Mouse (Mus musculus) neural tube, embryonic 11.5 days (tissue): ENCODE measurements around the gene Rab11fip2. TPM values are rescaled to one million over a fixed set of nuclear protein-coding genes. Genes with fewer than 3 reads are reported as not detected.
A peak's percentile ranks its signal among the peaks of the same experiment; 100 is the strongest.

Experiments used
- ATAC-seq: fragments of 200-750 bp; cut with Nextera tagmentation; 2 replicates; pipeline ENCODE4 v1.8.0; 2017; ENCODE audit warnings: moderate number of reproducible peaks, mild to moderate bottlenecking, moderate TSS enrichment, moderate library complexity; ENCODE audit not compliant: insufficient read depth, low FRiP score, low TSS enrichment
- DNase-seq: peaks from one replicate; pipeline ENCODE4 v3.0.0-alpha.2; 2015; ENCODE audit warnings: low spot score
- H3K27ac ChIP-seq: fragments of 300-500 bp; sonication (generic); 2 replicates; pipeline ENCODE4 v1.5.1; 2014; ENCODE audit warnings: low read depth, mild to moderate bottlenecking, low read length
- H3K27me3 ChIP-seq: fragments of 300-500 bp; sonication (generic); 2 replicates; pipeline ENCODE4 v1.6.1; 2014; ENCODE audit warnings: mild to moderate bottlenecking, low read length, mixed read lengths; ENCODE audit not compliant: control insufficient read depth, insufficient read depth
- H3K36me3 ChIP-seq: fragments of 300-500 bp; sonication (generic); 2 replicates; pipeline ENCODE4 v1.6.1; 2014; ENCODE audit warnings: mild to moderate bottlenecking, low read length, moderate library complexity, mixed read lengths; ENCODE audit not compliant: control insufficient read depth, insufficient read depth
- H3K4me1 ChIP-seq: fragments of 300-500 bp; sonication (generic); 2 replicates; pipeline ENCODE4 v1.6.1; 2014; ENCODE audit warnings: low read length, mixed read lengths; ENCODE audit not compliant: control insufficient read depth, insufficient read depth
- H3K4me2 ChIP-seq: fragments of 300-500 bp; sonication (generic); 2 replicates; pipeline ENCODE4 v1.6.1; 2014; ENCODE audit warnings: low read depth, mild to moderate bottlenecking, moderate library complexity
- H3K4me3 ChIP-seq: fragments of 300-500 bp; sonication (generic); 2 replicates; pipeline ENCODE4 v1.5.1; 2014; ENCODE audit warnings: low read depth, low read length
- H3K9ac ChIP-seq: fragments of 300-500 bp; sonication (generic); 2 replicates; pipeline ENCODE4 v1.6.1; 2014; ENCODE audit warnings: mild to moderate bottlenecking, low read length
- H3K9me3 ChIP-seq: fragments of 300-500 bp; sonication (generic); 2 replicates; pipeline ENCODE4 v1.6.1; 2016; ENCODE audit warnings: low read length; ENCODE audit not compliant: control insufficient read depth
- WGBS: fragments of 180-500 bp; shearing (Covaris S2); extraction: QIAGEN DNeasy Blood & Tissue Kit; methylation state at CpG from one replicate; pipeline ENCODE4 v1.1.7; 2014; 5-methylcytosine and 5-hydroxymethylcytosine counted together
- polyA plus RNA-seq: library from polyadenylated mRNA; unstranded; fragments of >200 nt; fragmentation: Nextera tagmentation; extraction: Ambion mirVana; gene quantifications from 2 replicates; pipeline ENCODE4 v1.2.1, GENCODE M21; 2014

Gene Rab11fip2
- 3.4 and 3.7 TPM in 2 replicates for polyA plus RNA-seq

DNA sequence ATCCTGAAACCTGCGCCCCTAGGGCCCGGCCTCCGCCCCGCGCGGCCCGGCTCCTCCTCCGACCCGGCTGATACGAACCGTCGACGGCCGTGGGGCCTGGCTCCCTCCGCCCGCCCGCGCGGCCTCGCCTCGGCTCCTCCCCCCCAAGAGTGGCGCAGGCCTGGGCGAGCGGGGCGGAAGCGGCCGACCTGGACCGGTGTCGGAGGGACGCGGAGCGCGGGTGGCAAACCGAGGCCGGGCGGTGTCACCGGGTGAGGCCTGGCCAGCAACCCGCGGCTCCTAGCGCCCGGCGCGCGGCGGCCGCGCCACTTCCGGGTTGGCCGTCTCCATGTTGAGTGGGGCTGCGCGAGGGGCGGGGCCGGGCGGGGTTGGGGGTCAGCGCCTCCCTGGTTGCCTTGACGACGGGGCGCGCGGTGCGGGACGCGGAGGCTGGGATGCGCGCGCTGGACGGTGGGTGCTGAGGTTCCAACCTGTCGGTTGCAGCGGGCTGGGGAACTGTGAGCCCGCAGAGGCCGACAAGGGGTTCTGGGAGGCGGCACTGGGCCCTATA, at the start of gene Rab11fip2:
Rab11fip2 (minus strand) TSS at position 333 of the 550 bp plus-strand sequence.
- H3K27me3 ChIP-seq, result no peaks in the 10 kb centered on the region
- H3K4me2 ChIP-seq, result peak within 1 kb of the TSS; percentile 62
- peak; percentile 98 for ATAC-seq
- H3K27ac ChIP-seq, result peak within 1 kb of the TSS; percentile 89
- peak within 1 kb of the TSS; percentile 94 for H3K9ac ChIP-seq
- DNase-seq, result peak; percentile 91
- WGBS, result under 1% methylated on average over 30 of the region's 72 CpGs
- H3K4me1 ChIP-seq, result no peaks in the 10 kb centered on the region
- no peaks in the 10 kb centered on the region for H3K9me3 ChIP-seq
- H3K4me3 ChIP-seq, result peak within 1 kb of the TSS; percentile 76
- H3K36me3 ChIP-seq, result no peaks in the 10 kb centered on the region

DNA sequence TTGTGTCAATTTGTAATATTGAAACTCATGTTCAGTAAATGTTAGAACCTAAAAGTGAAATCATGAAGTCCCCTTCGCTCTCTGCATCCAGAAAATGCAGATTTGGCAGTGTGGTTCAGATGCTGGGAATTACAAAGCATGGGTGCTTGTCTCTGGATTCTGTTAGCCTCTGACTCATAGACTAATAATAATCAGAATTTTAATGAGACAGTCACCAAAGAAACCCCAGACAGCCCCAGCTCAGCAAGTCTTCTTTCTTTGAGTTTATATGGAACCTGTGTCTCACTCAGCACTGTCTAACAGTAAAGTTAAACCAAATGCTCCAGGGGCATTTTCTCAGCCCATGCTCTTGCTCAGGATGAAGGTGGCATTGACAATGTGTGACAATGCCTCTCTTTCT, 38.1 kb upstream of the Rab11fip2 start:
- no peak for ATAC-seq

DNA sequence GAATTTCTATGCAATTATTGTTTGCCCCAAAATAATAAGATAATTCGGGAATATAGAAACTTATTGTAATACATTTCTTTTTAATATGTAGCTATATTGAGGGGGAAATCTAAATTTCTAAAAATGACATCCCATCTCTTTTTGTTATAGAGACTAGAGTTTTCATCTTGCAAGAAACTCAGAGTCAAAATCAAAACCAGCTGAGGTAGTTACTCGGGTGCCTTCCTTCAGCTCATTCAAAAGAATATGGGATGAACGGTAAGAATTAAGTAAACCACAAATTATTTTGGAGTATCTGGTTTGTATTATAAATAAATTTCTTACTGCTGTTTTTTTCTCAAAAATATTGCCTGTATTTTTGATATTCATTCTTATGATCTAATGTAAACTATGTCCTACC, 11.5 kb upstream of the Rab11fip2 start:
- no peak for DNase-seq
- ATAC-seq, result no peak
- H3K4me2 ChIP-seq, result no peak overlapping the region
- no peak overlapping the region for H3K27ac ChIP-seq
- H3K4me1 ChIP-seq, result no peaks in the 10 kb centered on the region
- no peaks in the 10 kb centered on the region for H3K9me3 ChIP-seq
- H3K9ac ChIP-seq, result no peak overlapping the region
- no peak overlapping the region for H3K4me3 ChIP-seq
- H3K27me3 ChIP-seq, result no peaks in the 10 kb centered on the region
- H3K36me3 ChIP-seq, result no peaks in the 10 kb centered on the region
- 86% methylated on average over 3 of the region's 3 CpGs for WGBS

More for the DNA sequence above, 38.1 kb upstream of the Rab11fip2 start:
- Histone ChIP-seq H3K27ac (no peak overlapping the region), H3K9me3 (no peaks in the 10 kb centered on the region), H3K36me3 (no peaks in the 10 kb centered on the region), H3K4me1 (no peaks in the 10 kb centered on the region), H3K9ac (no peak overlapping the region), H3K27me3 (no peaks in the 10 kb centered on the region), H3K4me2 (no peak overlapping the region), H3K4me3 (no peak overlapping the region)
- 92% methylated on average over 1 of the region's 1 CpGs for WGBS
- DNase-seq, result no peak

DNA sequence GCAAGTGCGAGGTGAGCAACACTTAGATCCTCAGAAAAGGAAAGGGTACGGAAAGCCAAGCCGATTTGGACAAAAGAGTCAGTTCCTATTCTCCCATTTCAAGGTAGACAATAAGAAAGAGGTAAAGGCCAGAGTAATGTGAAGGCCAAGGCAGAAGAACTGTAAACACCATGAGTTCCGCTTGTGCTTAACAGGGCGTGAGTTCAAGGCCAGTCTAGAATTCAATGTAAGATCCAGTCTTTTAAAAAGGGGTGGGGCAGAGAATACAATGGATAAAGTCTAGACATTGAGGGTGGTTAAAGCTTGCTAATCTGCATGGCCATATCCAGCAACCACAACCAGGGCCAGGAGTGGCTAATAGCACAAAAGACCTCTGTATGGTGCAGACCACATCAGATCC, 6.3 kb upstream of the Rab11fip2 start:
- Histone ChIP-seq H3K27me3 (no peaks in the 10 kb centered on the region), H3K4me1 (no peaks in the 10 kb centered on the region), H3K9ac (no peak overlapping the region), H3K4me2 (no peak overlapping the region), H3K27ac (no peak overlapping the region), H3K4me3 (no peak overlapping the region), H3K9me3 (no peaks in the 10 kb centered on the region), H3K36me3 (no peaks in the 10 kb centered on the region)
- 85% methylated on average over 5 of the region's 5 CpGs for WGBS
- DNase-seq (no peak), ATAC-seq (no peak)

DNA sequence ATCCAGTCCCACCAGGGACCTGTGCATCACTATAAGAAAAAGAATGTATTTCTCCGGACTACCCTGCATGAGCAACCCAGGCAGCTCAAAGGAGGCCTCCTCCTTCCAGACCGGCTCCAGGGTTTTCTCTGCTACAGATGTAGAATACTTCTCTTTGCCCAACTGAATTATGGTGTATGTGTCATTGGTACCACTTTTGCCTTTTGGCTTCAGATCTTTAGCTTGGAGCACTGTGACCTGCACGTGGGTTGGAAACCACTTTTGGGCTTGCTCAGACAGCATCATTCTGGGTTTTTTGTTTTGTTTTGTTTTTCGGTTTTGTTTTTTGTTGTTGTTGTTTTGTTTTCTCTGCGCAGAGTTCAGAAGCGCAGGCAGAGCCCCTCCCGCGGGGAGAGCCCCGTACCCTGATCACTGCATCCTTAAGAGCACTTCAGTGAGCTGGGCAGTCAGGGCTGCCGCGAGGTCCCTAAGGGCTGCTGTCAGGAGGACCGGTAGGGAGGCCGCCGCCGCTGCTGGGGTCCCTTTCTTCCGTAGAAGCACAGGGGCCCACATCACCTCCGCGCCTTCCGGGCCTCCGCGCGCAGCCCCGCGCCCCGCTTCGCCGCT, 635 bp downstream of the Rab11fip2 start:
- Histone ChIP-seq H3K27me3 (no peaks in the 10 kb centered on the region), H3K9ac (peak overlapping the region; percentile 94), H3K9me3 (no peaks in the 10 kb centered on the region), H3K4me2 (peak overlapping the region; percentile 62), H3K27ac (peak overlapping the region; percentile 89), H3K4me1 (no peaks in the 10 kb centered on the region), H3K36me3 (no peaks in the 10 kb centered on the region), H3K4me3 (peak overlapping the region; percentile 76)
- ATAC-seq (peak; percentile 82), DNase-seq (peak; percentile 21)
- under 1% methylated on average over 26 of the region's 27 CpGs for WGBS

DNA sequence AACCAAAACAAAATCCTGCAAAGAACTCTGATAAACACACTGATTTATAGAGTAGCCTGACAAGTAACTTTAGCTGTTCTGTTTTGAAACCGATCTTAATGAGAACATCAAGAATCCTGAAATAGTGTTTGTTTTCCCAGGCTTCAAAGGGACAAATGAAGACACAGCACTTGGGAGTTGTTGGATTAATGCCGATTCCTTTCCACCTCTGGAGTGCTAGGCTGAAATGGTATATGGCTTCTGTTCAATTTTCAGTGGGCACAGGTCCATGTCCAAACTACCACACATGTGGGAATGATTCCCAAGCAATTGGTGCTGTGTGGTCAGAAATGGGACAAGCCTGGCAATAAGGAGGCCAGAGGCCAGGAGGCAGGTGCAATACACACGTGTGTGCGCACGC, 3.7 kb downstream of the Rab11fip2 start:
- DNase-seq (no peak), ATAC-seq (no peak)
- H3K4me2 ChIP-seq, result no peak overlapping the region
- WGBS, result 79% methylated on average over 5 of the region's 5 CpGs
- no peak overlapping the region for H3K4me3 ChIP-seq
- H3K27ac ChIP-seq, result no peak overlapping the region
- H3K4me1 ChIP-seq, result no peaks in the 10 kb centered on the region
- no peaks in the 10 kb centered on the region for H3K9me3 ChIP-seq
- H3K9ac ChIP-seq, result no peak overlapping the region
- no peaks in the 10 kb centered on the region for H3K27me3 ChIP-seq
- no peaks in the 10 kb centered on the region for H3K36me3 ChIP-seq

DNA sequence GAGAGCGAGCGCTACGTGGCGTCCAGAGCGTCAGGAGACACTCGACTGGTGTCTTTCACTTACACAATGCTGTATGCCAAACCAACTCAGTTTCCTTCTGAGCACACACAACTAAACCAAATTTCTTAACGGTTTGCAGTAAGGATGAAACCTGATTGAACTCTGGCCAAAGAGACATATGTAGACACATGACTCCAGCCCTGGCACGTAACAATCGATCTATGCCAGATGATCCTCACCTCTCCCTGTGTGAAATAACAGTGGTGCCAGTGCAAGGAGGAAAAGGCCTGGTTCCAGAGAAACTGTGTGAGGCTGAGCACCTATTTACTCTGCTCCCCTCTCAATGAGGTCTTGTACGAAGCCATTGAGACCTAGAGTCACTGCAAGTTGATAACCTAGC, 11.4 kb downstream of the Rab11fip2 start:
- Histone ChIP-seq H3K36me3 (no peaks in the 10 kb centered on the region), H3K27me3 (no peaks in the 10 kb centered on the region), H3K4me1 (no peaks in the 10 kb centered on the region), H3K27ac (no peak overlapping the region), H3K4me2 (no peak overlapping the region), H3K9me3 (no peaks in the 10 kb centered on the region), H3K9ac (no peak overlapping the region), H3K4me3 (no peak overlapping the region)
- ATAC-seq, result no peak
- no peak for DNase-seq
- 94% methylated on average over 10 of the region's 10 CpGs for WGBS

DNA sequence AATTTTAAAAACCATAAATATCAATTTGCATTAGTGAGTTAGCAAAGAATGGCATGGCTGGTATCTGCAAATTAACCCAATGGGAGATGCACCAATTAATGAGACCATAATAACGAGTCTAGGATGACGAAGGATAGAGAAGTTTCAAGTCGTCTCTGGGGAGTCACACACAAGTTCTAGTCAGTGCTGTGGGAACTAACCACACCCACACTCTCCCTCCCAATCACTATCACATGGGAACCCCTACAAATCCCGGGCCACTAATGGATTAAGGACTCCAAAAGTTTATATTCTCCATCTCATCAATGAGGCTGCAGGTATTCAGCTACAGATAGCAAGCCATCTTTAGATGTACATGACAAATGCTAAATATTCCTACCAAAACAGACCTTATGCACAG, 14.8 kb downstream of the Rab11fip2 start:
- Histone ChIP-seq H3K36me3 (no peaks in the 10 kb centered on the region), H3K9me3 (no peaks in the 10 kb centered on the region), H3K4me1 (no peaks in the 10 kb centered on the region), H3K27me3 (no peaks in the 10 kb centered on the region), H3K27ac (no peak overlapping the region), H3K4me3 (no peak overlapping the region), H3K9ac (no peak overlapping the region), H3K4me2 (no peak overlapping the region)
- WGBS, result 83% methylated on average over 4 of the region's 4 CpGs
- ATAC-seq (no peak), DNase-seq (no peak)

DNA sequence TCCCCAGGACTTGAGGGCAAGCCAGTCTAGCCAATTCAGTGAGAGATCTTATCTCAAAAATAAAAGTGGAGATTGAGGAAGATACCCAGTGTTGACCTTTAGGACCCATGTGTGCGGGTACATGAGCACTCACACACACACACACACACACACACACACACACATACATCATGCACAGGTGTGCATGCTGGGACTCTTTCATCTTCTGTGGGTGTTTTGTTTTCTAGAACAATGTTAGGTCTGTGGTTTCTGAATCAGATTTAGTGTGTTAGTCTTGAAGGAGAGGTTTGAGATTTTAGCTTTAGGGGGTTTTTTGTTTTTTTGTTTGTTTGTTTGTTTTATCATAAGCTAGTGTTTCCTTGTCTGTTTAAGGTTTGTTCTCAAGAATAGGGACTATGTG, 17.3 kb downstream of the Rab11fip2 start:
- no peak for ATAC-seq
- WGBS, result 86% methylated on average over 1 of the region's 1 CpGs

More for the DNA sequence above, 17.3 kb downstream of the Rab11fip2 start:
- H3K4me3 ChIP-seq, result no peak overlapping the region
- H3K27ac ChIP-seq, result no peak overlapping the region
- no peaks in the 10 kb centered on the region for H3K4me1 ChIP-seq
- no peaks in the 10 kb centered on the region for H3K9me3 ChIP-seq
- H3K27me3 ChIP-seq, result no peaks in the 10 kb centered on the region
- H3K36me3 ChIP-seq, result no peaks in the 10 kb centered on the region
- H3K4me2 ChIP-seq, result no peak overlapping the region
- DNase-seq, result no peak
- no peak overlapping the region for H3K9ac ChIP-seq
